Mouse (Mus musculus): ENCODE measurements around the gene Kdm6a. TPM values are rescaled to one million over a fixed set of nuclear protein-coding genes. Genes with fewer than 3 reads are reported as not detected.

The Kdm6a gene
- polyA plus RNA-seq (2015; fragmentation: Nextera tagmentation; extraction: Ambion mirVana): 14.0 and 15.3 TPM in 2 replicates

- H3K27ac ChIP-seq: peak within 1 kb of the TSS; percentile 98
- 0% methylated on average over 49 of the region's 50 CpGs for WGBS
- H3K4me2 ChIP-seq (ENCODE audit: low read length): peak within 1 kb of the TSS; percentile 80
- peak; percentile 99 for ATAC-seq (replicated peaks; ENCODE audit: low FRiP score, low read depth)
- DNase-seq (ENCODE audit: low spot score): peak; percentile 98
- no peaks in the 10 kb centered on the region for H3K27me3 ChIP-seq (ENCODE audit: insufficient read depth, low read length)
- 0 out of 2 replicates have a peak, but pooled peaks have one; percentile 0 for TF ChIP-seq CTCF (IDR thresholded peaks at IDR 0.05; ENCODE audit: low read depth)
- H3K4me1 ChIP-seq (replicated peaks; ENCODE audit: insufficient read depth, low read length): no peaks in the 10 kb centered on the region
- H3K4me3 ChIP-seq (replicated peaks; ENCODE audit: low read depth, low read length): peak within 1 kb of the TSS; percentile 82
- H3K9me3 ChIP-seq (replicated peaks; ENCODE audit: low read length): no peaks in the 10 kb centered on the region
- H3K9ac ChIP-seq (ENCODE audit: low read depth, low read length): peak within 1 kb of the TSS; percentile 94
- H3K36me3 ChIP-seq (ENCODE audit: insufficient read depth, low read length): no peaks in the 10 kb centered on the region
Measured at GRCm38 (mm10) chrX:18162192-18162857, at the start of gene Kdm6a. Kdm6a (plus strand) TSS chrX:18162575.

DNA sequence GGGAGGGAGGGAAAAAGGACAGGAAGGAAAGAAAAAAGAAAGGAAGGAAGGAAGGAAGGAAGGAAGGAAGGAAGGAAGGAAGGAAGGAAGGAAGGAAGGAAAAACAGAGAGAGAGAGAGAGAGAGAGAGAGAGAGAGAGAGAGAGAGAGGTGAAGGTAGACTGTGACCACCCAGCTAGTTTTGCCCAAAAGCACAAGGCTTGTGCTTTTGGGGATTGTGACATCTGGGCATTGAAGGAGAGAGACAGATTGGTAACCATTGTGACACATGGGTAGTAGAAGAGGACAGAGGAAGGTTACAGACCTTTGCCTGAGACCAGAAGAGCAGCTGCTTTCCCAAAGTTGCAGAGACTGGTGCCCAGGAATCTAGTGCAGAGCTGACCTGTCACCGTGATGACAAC is 16.8 kb upstream of the Kdm6a start, which contains the start of gene Dusp21:
Gene Dusp21 (plus strand): TSS at position 301 of the 400 bp plus-strand sequence.
- Histone ChIP-seq H3K4me2 (ENCODE audit: low read length) (no peak within 1 kb of the TSS), H3K27ac (no peak within 1 kb of the TSS), H3K9me3 (replicated peaks; ENCODE audit: low read length) (no peaks in the 10 kb centered on the region), H3K9ac (ENCODE audit: low read depth, low read length) (no peak within 1 kb of the TSS), H3K36me3 (ENCODE audit: insufficient read depth, low read length) (no peaks in the 10 kb centered on the region), H3K4me1 (replicated peaks; ENCODE audit: insufficient read depth, low read length) (no peaks in the 10 kb centered on the region), H3K27me3 (ENCODE audit: insufficient read depth, low read length) (no peaks in the 10 kb centered on the region), H3K4me3 (replicated peaks; ENCODE audit: low read depth, low read length) (no peak within 1 kb of the TSS)
- no peak for ATAC-seq (replicated peaks; ENCODE audit: low FRiP score, low read depth)
- no peak for DNase-seq (ENCODE audit: low spot score)
- 93% methylated on average over 1 of the region's 1 CpGs for WGBS
- TF ChIP-seq CTCF (IDR thresholded peaks at IDR 0.05; ENCODE audit: low read depth): no peak

GRCm38 (mm10) chrX:18160734-18161442 is 1.5 kb upstream of the Kdm6a start:
- Histone ChIP-seq H3K36me3 (ENCODE audit: insufficient read depth, low read length) (no peaks in the 10 kb centered on the region), H3K4me2 (ENCODE audit: low read length) (peak overlapping the region; percentile 80), H3K9me3 (replicated peaks; ENCODE audit: low read length) (no peaks in the 10 kb centered on the region), H3K9ac (ENCODE audit: low read depth, low read length) (no peak overlapping the region), H3K4me3 (replicated peaks; ENCODE audit: low read depth, low read length) (no peak overlapping the region), H3K4me1 (replicated peaks; ENCODE audit: insufficient read depth, low read length) (no peaks in the 10 kb centered on the region), H3K27ac (no peak overlapping the region; the same call in 1 of the 2 replicates), H3K27me3 (ENCODE audit: insufficient read depth, low read length) (no peaks in the 10 kb centered on the region)
- no peak for TF ChIP-seq CTCF (IDR thresholded peaks at IDR 0.05; ENCODE audit: low read depth)
- WGBS: 63% methylated on average over 4 of the region's 4 CpGs
- DNase-seq (ENCODE audit: low spot score) (no peak), ATAC-seq (replicated peaks; ENCODE audit: low FRiP score, low read depth) (no peak)

DNA sequence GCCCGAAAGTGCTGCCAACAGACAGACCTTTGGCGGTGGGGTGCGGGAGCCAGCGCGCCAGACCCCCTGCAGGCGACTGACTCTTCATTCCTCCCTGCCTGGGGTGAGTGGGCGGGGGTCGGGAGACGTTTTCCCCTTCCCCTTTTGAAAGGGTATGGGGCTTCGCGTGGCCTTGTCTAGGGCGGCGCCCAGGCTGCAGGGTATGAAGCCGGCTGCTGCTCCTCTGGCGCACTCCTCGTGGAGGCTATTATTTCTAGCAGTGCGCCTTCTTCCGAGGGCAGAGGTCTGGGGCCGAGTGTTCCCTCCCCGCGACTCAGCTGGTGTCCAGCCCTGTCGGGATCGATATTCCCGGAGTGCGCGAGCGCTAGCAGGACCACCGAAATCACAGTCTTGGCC is 581 bp upstream of the Kdm6a start:
- DNase-seq (ENCODE audit: low spot score) (no peak), ATAC-seq (replicated peaks; ENCODE audit: low FRiP score, low read depth) (peak; percentile 65; the same call in 1 of the 2 replicates)
- no peaks in the 10 kb centered on the region for H3K36me3 ChIP-seq (ENCODE audit: insufficient read depth, low read length)
- H3K9me3 ChIP-seq (replicated peaks; ENCODE audit: low read length): no peaks in the 10 kb centered on the region
- H3K4me3 ChIP-seq (replicated peaks; ENCODE audit: low read depth, low read length): peak overlapping the region; percentile 51
- peak overlapping the region; percentile 80 for H3K4me2 ChIP-seq (ENCODE audit: low read length)
- no peaks in the 10 kb centered on the region for H3K27me3 ChIP-seq (ENCODE audit: insufficient read depth, low read length)
- WGBS: under 1% methylated on average over 28 of the region's 28 CpGs
- TF ChIP-seq CTCF (IDR thresholded peaks at IDR 0.05; ENCODE audit: low read depth): 0 out of 2 replicates have a peak, but pooled peaks have one; percentile 5
- H3K9ac ChIP-seq (ENCODE audit: low read depth, low read length): peak overlapping the region; percentile 80
- H3K27ac ChIP-seq: peak overlapping the region; percentile 94
- no peaks in the 10 kb centered on the region for H3K4me1 ChIP-seq (replicated peaks; ENCODE audit: insufficient read depth, low read length)

GRCm38 (mm10) chrX:18162861-18163731 is 721 bp downstream of the Kdm6a start:
- TF ChIP-seq CTCF (IDR thresholded peaks at IDR 0.05; ENCODE audit: low read depth): no peak
- peak; percentile 30 for ATAC-seq (replicated peaks; ENCODE audit: low FRiP score, low read depth)
- under 1% methylated on average over 90 of the region's 95 CpGs for WGBS

More at GRCm38 (mm10) chrX:18162861-18163731, 721 bp downstream of the Kdm6a start:
- H3K27ac ChIP-seq: peak overlapping the region; percentile 98
- H3K4me3 ChIP-seq (replicated peaks; ENCODE audit: low read depth, low read length): peak overlapping the region; percentile 82
- DNase-seq (ENCODE audit: low spot score): peak; percentile 55
- H3K9me3 ChIP-seq (replicated peaks; ENCODE audit: low read length): no peaks in the 10 kb centered on the region
- H3K4me1 ChIP-seq (replicated peaks; ENCODE audit: insufficient read depth, low read length): no peaks in the 10 kb centered on the region
- H3K4me2 ChIP-seq (ENCODE audit: low read length): peak overlapping the region; percentile 58
- peak overlapping the region; percentile 94 for H3K9ac ChIP-seq (ENCODE audit: low read depth, low read length)
- H3K27me3 ChIP-seq (ENCODE audit: insufficient read depth, low read length): no peaks in the 10 kb centered on the region
- no peaks in the 10 kb centered on the region for H3K36me3 ChIP-seq (ENCODE audit: insufficient read depth, low read length)
